Mouse (Mus musculus) B cell, adult 62 days (primary cell): ENCODE data around the gene Gm7075. TPM values are rescaled to one million over a fixed set of nuclear protein-coding genes. Genes with fewer than 3 reads are reported as not detected.

ENCODE experiments used
- total RNA-seq: library from RNA; stranded (reverse); gene quantifications from 4 replicates; pipeline ENCODE4 v1.2.4, GENCODE M21; 2023

Gene Gm7075
- not detected in 4 replicates for total RNA-seq

DNA sequence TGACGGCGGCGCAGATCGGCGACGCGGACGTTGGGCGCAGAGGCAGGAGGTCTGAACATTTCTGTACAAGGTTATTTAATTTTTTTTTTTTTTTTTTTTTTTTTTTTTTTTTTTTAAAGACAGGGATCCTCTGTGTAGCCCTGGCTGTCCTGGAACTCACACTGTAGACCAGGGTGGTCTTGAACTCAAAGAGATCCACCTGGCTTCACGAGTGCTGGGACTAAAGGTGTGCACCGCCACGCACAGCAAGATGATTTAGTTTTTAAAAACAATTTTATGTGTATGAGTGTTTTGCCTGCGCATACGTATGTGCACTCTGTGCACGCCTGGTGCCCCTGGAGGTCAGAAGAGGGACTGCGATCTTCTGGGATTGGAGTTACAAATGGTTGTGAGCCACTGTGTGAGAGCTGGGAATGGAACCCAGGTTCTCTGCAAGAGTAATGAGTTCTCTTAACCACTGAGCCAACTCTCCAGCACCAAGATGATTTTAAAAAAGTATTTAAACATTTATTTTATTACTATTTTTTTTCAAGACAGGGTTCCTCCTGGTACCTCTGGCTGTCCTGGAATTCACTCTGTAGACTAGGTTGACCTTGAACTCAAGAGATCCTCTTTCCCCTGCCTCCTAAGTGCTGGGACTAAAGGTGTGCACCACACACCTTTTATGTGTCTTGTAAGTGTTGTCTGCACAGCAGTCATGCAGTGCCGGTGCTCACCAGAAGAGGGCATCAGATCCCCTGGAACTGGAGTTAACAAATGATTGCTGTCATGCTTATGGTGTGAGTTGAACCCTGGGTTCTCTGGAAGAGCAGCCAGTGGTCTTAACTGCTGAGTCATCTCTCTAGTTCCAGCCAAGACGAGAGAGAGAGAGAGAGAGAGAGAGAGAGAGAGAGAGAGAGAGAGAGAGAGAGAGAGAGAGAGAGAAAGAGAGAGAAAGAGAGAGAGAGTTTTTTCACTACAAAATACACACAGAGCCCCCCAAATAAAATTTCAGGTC is at the start of gene Gm7075:
Gene Gm7075, minus strand, starts transcription at position 51 of the 997 bp plus-strand sequence.

DNA sequence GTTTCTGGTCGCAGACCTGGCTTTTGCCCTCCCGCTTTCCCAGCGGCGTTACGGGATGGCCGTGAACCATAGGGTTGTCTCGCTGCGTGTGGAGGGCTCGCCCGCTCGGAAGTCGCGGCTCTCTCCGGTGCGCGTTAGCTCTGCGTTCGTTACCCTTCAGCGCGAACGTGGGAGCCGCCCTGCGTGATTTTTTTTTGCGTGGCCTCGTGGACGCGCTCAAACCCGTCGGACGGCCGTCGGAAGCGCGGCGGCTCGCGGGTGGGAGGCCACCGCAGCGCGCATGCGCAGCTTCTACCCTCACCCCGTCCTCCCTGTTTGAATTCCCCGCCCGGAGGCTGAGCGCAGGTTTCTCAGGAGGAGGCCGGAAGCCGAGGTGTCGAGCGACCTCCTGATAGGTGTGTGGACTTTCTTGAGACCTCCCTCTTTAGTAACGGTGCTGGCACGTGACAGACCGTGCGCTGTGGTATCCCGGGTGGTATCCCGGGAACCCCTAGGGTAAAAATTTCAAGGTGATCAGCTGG is 8.3 kb upstream of the Gm7075 start, which contains the start of gene Ctnna3:
Gene Ctnna3, plus strand, starts transcription at position 314 of the 521 bp plus-strand sequence.

GRCm38 (mm10) chr10:63382372-63383279 is 39.0 kb downstream of the Gm7075 start, which contains the start of gene Dnajc12:
TSS of gene Dnajc12 (plus strand) at chr10:63382443.

GRCm38 (mm10) chr10:63381498-63382280 is 39.9 kb downstream of the Gm7075 start, which contains the start of gene Sirt1:
TSS of gene Sirt1 (minus strand) at chr10:63381704.

Other genes starting within 250 kb of the Gm7075 start
- gene Mypn, start 217.8 kb downstream of the Gm7075 start, total RNA-seq: not detected in 4 replicates
- 223 to 260 TPM (median 231 TPM) in 4 replicates for gene Herc4, start 178.0 kb downstream of the Gm7075 start, total RNA-seq
- 55.1 to 70.7 TPM (median 62.1 TPM) in 4 replicates for gene Sirt1, start 40.1 kb downstream of the Gm7075 start, total RNA-seq
- 4.5 to 7.0 TPM (median 5.7 TPM) in 4 replicates for gene Dnajc12, start 39.3 kb downstream of the Gm7075 start, total RNA-seq
- not detected in 4 replicates for gene Ctnna3, start 8.3 kb upstream of the Gm7075 start, total RNA-seq